Mouse (Mus musculus) liver, postnatal 0 days (tissue): Measurements from ENCODE around the gene Paqr7. TPM values are rescaled to one million over a fixed set of nuclear protein-coding genes. Genes with fewer than 3 reads are reported as not detected.
A peak's percentile ranks its signal among the peaks of the same experiment; 100 is the strongest.

Experiments
- ATAC-seq: fragments of 200-750 bp; cut with Nextera tagmentation; 2 replicates; pipeline ENCODE4 v1.8.0; 2017; ENCODE audit warnings: mild to moderate bottlenecking, moderate library complexity
- DNase-seq: peaks from one replicate; pipeline ENCODE4 v3.0.0-alpha.2; 2016
- H3K27ac ChIP-seq: fragments of 300-500 bp; sonication (generic); 2 replicates; pipeline ENCODE4 v1.5.1; 2014; ENCODE audit warnings: antibody characterized with exemption, moderate library complexity, mild to moderate bottlenecking, low read depth
- H3K27me3 ChIP-seq: fragments of 300-500 bp; sonication (generic); 2 replicates; pipeline ENCODE4 v1.6.1; 2014; ENCODE audit warnings: low read length, control low read depth, mixed read lengths; ENCODE audit not compliant: insufficient read depth
- H3K36me3 ChIP-seq: fragments of 300-500 bp; sonication (generic); replicated peaks from 2 replicates; pipeline ENCODE4 v1.6.1; 2014; ENCODE audit warnings: mild to moderate bottlenecking, control low read depth, low read length, moderate library complexity, mixed read lengths; ENCODE audit not compliant: insufficient read depth
- H3K4me1 ChIP-seq: fragments of 300-500 bp; sonication (generic); 2 replicates; pipeline ENCODE4 v1.6.1; 2014; ENCODE audit warnings: antibody characterized with exemption, mild to moderate bottlenecking, control low read depth; ENCODE audit not compliant: insufficient read depth
- H3K4me2 ChIP-seq: fragments of 300-500 bp; sonication (generic); 2 replicates; pipeline ENCODE4 v1.6.1; 2014; ENCODE audit warnings: low read depth, mild to moderate bottlenecking, low read length, moderate library complexity, mixed read lengths
- H3K4me3 ChIP-seq: fragments of 300-500 bp; sonication (generic); 2 replicates; pipeline ENCODE4 v1.5.1; 2014; ENCODE audit warnings: low read depth, low read length
- H3K9ac ChIP-seq: fragments of 300-500 bp; sonication (generic); replicated peaks from 2 replicates; pipeline ENCODE4 v1.6.1; 2014; ENCODE audit warnings: mild to moderate bottlenecking, moderate library complexity
- H3K9me3 ChIP-seq: fragments of 300-500 bp; sonication (generic); 2 replicates; pipeline ENCODE4 v1.6.1; 2016; ENCODE audit warnings: mild to moderate bottlenecking, control low read depth, low read length, mixed read lengths
- CTCF ChIP-seq: sonication (generic); IDR thresholded peaks from 2 replicates; pipeline ENCODE4 v1.5.1; 2016; ENCODE audit warnings: antibody characterized with exemption, low read depth
- EP300 ChIP-seq: IDR thresholded peaks from 2 replicates; pipeline ENCODE4 v1.6.1; 2016; ENCODE audit warnings: antibody characterized with exemption, low read depth, mild to moderate bottlenecking
- WGBS: fragments of 180-500 bp; shearing (Covaris S2); extraction: QIAGEN DNeasy Blood & Tissue Kit; methylation state at CpG from one replicate; pipeline ENCODE4 v1.1.7; 2014; ENCODE audit not compliant: insufficient replicate concordance; 5-methylcytosine and 5-hydroxymethylcytosine counted together
- polyA plus RNA-seq: library from polyadenylated mRNA; unstranded; fragments of >200 nt; fragmentation: Nextera tagmentation; extraction: Ambion mirVana; gene quantifications from 2 replicates; pipeline ENCODE4 v1.2.1, GENCODE M21; 2015

Paqr7 gene
- polyA plus RNA-seq, 1 experiment from 2014 or later, result 12.4 TPM

DNA sequence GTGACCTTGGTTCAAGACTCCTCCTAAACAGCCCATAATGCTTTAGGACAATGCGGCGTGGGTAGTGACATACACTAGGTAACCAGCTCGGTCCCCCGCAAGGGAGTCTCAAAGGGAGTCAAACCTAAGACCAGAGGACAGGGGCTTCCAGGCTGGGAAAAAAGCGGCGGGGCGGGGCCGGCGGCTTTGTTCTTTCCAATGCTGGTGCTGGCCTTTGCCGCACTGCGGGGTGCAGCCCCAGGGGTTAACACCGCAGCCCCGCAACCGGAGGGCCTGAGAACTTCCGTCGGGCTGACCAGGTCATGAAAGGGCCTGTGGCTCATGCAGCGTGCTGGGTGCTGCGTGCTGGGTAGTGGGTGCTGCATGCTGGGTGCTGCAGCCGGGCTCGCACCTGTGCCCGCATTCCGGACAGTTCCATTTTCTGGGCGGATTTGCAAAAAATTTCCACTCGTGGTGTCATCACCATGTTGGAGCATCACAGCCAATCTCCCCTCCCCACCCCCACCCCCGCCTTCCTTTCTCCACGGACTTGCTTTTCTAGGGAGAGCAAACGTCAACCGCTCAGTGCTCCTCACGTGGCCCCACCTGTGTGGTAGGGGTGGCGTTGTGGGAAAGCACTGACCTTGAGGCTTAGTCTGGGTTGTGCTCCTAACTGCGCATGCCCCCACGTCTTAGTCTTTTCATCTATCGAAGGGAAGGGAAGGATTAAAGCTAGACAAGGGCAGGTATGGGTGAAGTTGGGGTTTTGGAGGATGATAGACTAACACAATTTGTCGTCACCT is 42.7 kb upstream of the Paqr7 start:
- H3K4me1 ChIP-seq, result peaks cover 9% of the 10 kb centered on the region; the same call in 1 of the 2 replicates
- ATAC-seq (no peak), DNase-seq (no peak)
- no peaks in the 10 kb centered on the region for H3K36me3 ChIP-seq
- no peaks in the 10 kb centered on the region for H3K27me3 ChIP-seq
- H3K9me3 ChIP-seq, result no peaks in the 10 kb centered on the region
- H3K4me3 ChIP-seq, result no peak overlapping the region
- H3K9ac ChIP-seq, result no peak overlapping the region
- no peak for TF ChIP-seq EP300
- no peak for TF ChIP-seq CTCF
- WGBS, result 63% methylated on average over 34 of the region's 34 CpGs
- H3K27ac ChIP-seq, result no peak overlapping the region
- no peak overlapping the region; the same call in 1 of the 2 replicates for H3K4me2 ChIP-seq

DNA sequence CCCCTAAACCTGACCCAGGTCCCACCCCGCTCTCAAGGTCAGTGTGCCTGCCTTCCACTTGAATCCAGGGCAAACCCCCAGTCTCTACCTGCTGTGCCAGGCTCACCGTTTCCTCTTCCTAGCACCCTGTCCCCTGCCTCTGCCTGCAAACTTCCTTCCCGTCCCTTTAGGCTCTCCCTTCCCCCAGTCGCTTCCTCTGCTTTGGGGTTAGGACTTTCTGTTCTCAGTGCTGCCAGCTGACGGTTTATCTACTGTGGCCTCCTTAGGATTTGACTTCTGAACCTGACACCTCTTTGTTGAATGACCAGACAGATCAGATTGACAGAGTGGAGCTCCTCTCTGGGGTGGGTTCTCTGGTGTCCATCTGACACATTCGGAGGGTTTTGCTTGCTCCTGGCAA is 41.2 kb upstream of the Paqr7 start:
- Histone ChIP-seq H3K27ac (no peak overlapping the region), H3K4me2 (peak overlapping the region; percentile 38), H3K4me3 (no peak overlapping the region), H3K27me3 (no peaks in the 10 kb centered on the region), H3K9ac (no peak overlapping the region), H3K4me1 (peaks cover 11% of the 10 kb centered on the region), H3K36me3 (no peaks in the 10 kb centered on the region), H3K9me3 (no peaks in the 10 kb centered on the region)
- peak; percentile 31 for ATAC-seq
- WGBS, result 30% methylated on average over 6 of the region's 6 CpGs
- TF ChIP-seq CTCF, result no peak
- peak; percentile 41; the same call in 1 of the 2 replicates for TF ChIP-seq EP300
- DNase-seq, result peak; percentile 42

DNA sequence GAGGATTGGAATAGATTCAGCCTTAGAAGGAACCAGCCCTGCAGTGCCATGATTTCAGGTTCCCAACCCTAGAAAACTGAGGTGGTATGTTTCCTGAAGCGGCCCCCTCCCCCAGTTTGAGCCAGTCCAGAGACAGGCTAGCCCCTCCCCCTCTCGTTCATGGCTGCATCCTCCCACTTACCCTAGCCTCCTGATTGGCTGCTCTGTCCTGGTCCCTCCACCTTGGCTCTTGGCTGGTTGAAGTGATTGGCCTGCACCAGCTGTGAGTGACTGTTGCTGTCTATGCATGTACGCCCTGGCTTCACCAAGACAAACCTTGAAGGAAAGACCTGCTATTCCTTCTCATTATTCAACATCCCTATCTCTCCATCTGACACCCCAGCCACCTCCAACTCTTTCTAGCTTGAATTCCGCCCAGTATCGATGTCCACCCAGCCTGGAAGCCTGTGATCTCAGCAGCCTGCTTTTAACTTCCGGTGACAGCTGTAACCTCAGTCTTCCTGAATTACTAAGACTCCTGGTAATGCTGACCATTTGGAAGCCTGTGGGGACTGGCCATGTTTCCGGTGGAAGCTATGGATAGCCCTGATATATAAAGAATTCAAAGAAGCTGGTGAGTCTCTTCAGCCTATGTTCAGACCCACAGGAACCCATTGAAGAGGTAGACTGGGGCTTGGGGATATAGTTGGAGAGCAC is 39.2 kb upstream of the Paqr7 start:
- ATAC-seq (no peak), DNase-seq (no peak)
- Histone ChIP-seq H3K27ac (no peak overlapping the region), H3K27me3 (no peaks in the 10 kb centered on the region), H3K4me3 (no peak overlapping the region), H3K9ac (no peak overlapping the region), H3K9me3 (no peaks in the 10 kb centered on the region), H3K4me2 (no peak overlapping the region), H3K4me1 (peaks cover 13% of the 10 kb centered on the region), H3K36me3 (no peaks in the 10 kb centered on the region)
- 51% methylated on average over 7 of the region's 7 CpGs for WGBS
- TF ChIP-seq EP300 (no peak), CTCF (no peak)

DNA sequence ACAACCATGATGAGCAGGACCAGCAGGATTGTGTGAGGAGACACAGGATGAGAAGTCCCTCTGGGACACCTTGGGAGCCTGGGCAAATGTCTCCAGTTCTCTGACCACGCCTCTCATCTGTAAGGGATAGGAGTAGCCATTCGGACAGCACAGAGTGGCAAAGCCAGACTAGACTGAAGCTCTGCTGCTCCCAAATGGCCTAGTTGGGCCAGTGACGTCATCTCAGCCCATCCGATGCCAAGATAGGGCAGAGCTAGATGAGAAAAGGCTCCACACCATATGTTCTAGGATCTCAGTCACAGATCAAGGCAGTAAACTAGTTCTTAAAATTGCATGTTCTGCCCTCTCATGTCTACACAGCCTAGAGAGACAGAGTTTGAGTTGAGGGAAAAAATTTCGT is 37.6 kb upstream of the Paqr7 start:
- H3K27ac ChIP-seq, result no peak overlapping the region
- H3K27me3 ChIP-seq, result no peaks in the 10 kb centered on the region
- 81% methylated on average over 5 of the region's 5 CpGs for WGBS
- ATAC-seq (no peak), DNase-seq (no peak)
- no peak overlapping the region for H3K9ac ChIP-seq
- no peak overlapping the region for H3K4me2 ChIP-seq
- no peak overlapping the region for H3K4me3 ChIP-seq
- TF ChIP-seq EP300 (no peak), CTCF (no peak)
- no peaks in the 10 kb centered on the region for H3K9me3 ChIP-seq
- H3K36me3 ChIP-seq, result no peaks in the 10 kb centered on the region
- peaks cover 13% of the 10 kb centered on the region for H3K4me1 ChIP-seq

DNA sequence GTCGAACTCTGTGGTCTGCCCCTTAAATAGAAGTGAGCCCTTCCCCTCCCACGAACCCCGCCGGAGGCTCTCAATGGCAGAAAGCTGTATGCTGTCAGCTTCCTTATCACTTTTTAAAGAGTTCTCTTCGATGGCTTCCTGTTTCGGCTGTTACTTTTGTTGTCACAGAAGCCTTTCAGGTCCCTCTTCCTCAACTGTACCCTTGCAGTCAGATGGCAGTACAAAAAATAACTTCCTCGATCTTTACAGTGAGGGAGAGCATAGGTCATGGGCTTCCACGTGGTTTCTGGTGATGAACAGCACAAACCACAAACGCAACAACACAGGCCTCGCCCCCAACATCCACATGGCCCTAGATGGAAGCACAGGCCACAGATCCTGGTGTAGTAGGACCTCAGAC is 36.2 kb upstream of the Paqr7 start:
- H3K4me3 ChIP-seq, result no peak overlapping the region
- no peak overlapping the region for H3K27ac ChIP-seq
- no peaks in the 10 kb centered on the region for H3K9me3 ChIP-seq
- no peaks in the 10 kb centered on the region for H3K27me3 ChIP-seq
- 30% methylated on average over 10 of the region's 10 CpGs for WGBS
- DNase-seq, result no peak
- peak; percentile 33; the same call in 1 of the 2 replicates for ATAC-seq
- H3K9ac ChIP-seq, result no peak overlapping the region
- TF ChIP-seq EP300 (no peak), CTCF (no peak)
- no peak overlapping the region for H3K4me2 ChIP-seq
- H3K4me1 ChIP-seq, result peaks cover 9% of the 10 kb centered on the region
- H3K36me3 ChIP-seq, result no peaks in the 10 kb centered on the region

DNA sequence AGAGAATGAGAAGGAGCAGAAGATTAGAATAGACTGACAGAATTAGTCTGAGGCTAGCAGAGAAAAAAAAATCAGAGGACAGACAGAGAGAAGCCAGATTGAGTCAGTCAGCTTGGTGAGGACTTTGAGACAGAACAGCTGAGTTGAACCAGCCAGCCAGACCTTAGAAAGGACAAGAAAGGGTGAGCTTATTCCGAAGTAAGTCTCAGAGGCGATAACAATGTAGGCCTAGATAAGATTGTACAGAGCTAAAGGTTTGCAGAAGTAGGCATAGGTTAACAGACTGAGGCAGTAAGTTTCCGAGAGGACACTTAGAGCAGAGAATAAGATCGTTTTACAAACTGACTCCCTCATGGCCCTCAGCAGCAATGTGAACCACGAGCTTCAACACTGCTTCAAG is 35.2 kb upstream of the Paqr7 start:
- Histone ChIP-seq H3K27me3 (no peaks in the 10 kb centered on the region), H3K4me3 (no peak overlapping the region), H3K36me3 (no peaks in the 10 kb centered on the region), H3K9me3 (no peaks in the 10 kb centered on the region), H3K4me2 (no peak overlapping the region), H3K4me1 (peaks cover 4% of the 10 kb centered on the region; the same call in 1 of the 2 replicates), H3K9ac (no peak overlapping the region), H3K27ac (no peak overlapping the region)
- 66% methylated on average over 5 of the region's 5 CpGs for WGBS
- DNase-seq, result no peak
- ATAC-seq, result no peak
- TF ChIP-seq CTCF (no peak), EP300 (no peak)
